Mouse (Mus musculus): ENCODE measurements around the gene Sumo1. TPM values are rescaled to one million over a fixed set of nuclear protein-coding genes. Genes with fewer than 3 reads are reported as not detected.

Gene Sumo1
- polyA plus RNA-seq, 1 experiment, result 2.2 TPM

GRCm38 (mm10) chr1:59568283-59568682 is 102.4 kb downstream of the Sumo1 start:
- Histone ChIP-seq H3K4me3 (ENCODE audit: low read depth, low read length) (no peak overlapping the region), H3K4me1 (ENCODE audit: control insufficient read depth, insufficient read depth, insufficient read length, low read length) (peaks cover 2% of the 10 kb centered on the region; the same call in 1 of the 2 replicates), H3K36me3 (ENCODE audit: control insufficient read depth, insufficient read depth, low read length) (no peaks in the 10 kb centered on the region), H3K27me3 (ENCODE audit: control insufficient read depth, insufficient read depth, low read length) (no peaks in the 10 kb centered on the region), H3K27ac (ENCODE audit: insufficient read depth, low read depth, low read length) (no peak overlapping the region)
- TF ChIP-seq POLR2A (IDR thresholded peaks at IDR 0.05; ENCODE audit: low read depth, low read length) (no peak), CTCF (IDR thresholded peaks at IDR 0.05; ENCODE audit: extremely low read depth, insufficient read length, insufficient replicate concordance, low read depth, low read length) (no peak)
- WGBS, result 94% methylated on average over 1 of the region's 1 CpGs

GRCm38 (mm10) chr1:59567521-59567920 is 103.1 kb downstream of the Sumo1 start:
- 91% methylated on average over 4 of the region's 4 CpGs for WGBS
- peaks cover 2% of the 10 kb centered on the region; the same call in 1 of the 2 replicates for H3K4me1 ChIP-seq (ENCODE audit: control insufficient read depth, insufficient read depth, insufficient read length, low read length)
- no peaks in the 10 kb centered on the region for H3K36me3 ChIP-seq (ENCODE audit: control insufficient read depth, insufficient read depth, low read length)
- H3K4me3 ChIP-seq (ENCODE audit: low read depth, low read length), result no peak overlapping the region
- no peaks in the 10 kb centered on the region for H3K27me3 ChIP-seq (ENCODE audit: control insufficient read depth, insufficient read depth, low read length)
- H3K27ac ChIP-seq (ENCODE audit: insufficient read depth, low read depth, low read length), result no peak overlapping the region
- TF ChIP-seq CTCF (IDR thresholded peaks at IDR 0.05; ENCODE audit: extremely low read depth, insufficient read length, insufficient replicate concordance, low read depth, low read length) (no peak), POLR2A (IDR thresholded peaks at IDR 0.05; ENCODE audit: low read depth, low read length) (no peak)

GRCm38 (mm10) chr1:59566926-59567325 is 103.7 kb downstream of the Sumo1 start:
- no peaks in the 10 kb centered on the region for H3K27me3 ChIP-seq (ENCODE audit: control insufficient read depth, insufficient read depth, low read length)
- H3K4me3 ChIP-seq (ENCODE audit: low read depth, low read length), result no peak overlapping the region
- no peaks in the 10 kb centered on the region for H3K36me3 ChIP-seq (ENCODE audit: control insufficient read depth, insufficient read depth, low read length)
- H3K27ac ChIP-seq (ENCODE audit: insufficient read depth, low read depth, low read length), result no peak overlapping the region
- 70% methylated on average over 6 of the region's 6 CpGs for WGBS
- peaks cover 2% of the 10 kb centered on the region; the same call in 1 of the 2 replicates for H3K4me1 ChIP-seq (ENCODE audit: control insufficient read depth, insufficient read depth, insufficient read length, low read length)
- no peak for TF ChIP-seq CTCF (IDR thresholded peaks at IDR 0.05; ENCODE audit: extremely low read depth, insufficient read length, insufficient replicate concordance, low read depth, low read length)
- no peak for TF ChIP-seq POLR2A (IDR thresholded peaks at IDR 0.05; ENCODE audit: low read depth, low read length)

GRCm38 (mm10) chr1:59566281-59566680 is 104.4 kb downstream of the Sumo1 start:
- Histone ChIP-seq H3K36me3 (ENCODE audit: control insufficient read depth, insufficient read depth, low read length) (no peaks in the 10 kb centered on the region), H3K27me3 (ENCODE audit: control insufficient read depth, insufficient read depth, low read length) (no peaks in the 10 kb centered on the region), H3K4me1 (ENCODE audit: control insufficient read depth, insufficient read depth, insufficient read length, low read length) (peaks cover 2% of the 10 kb centered on the region; the same call in 1 of the 2 replicates), H3K27ac (ENCODE audit: insufficient read depth, low read depth, low read length) (no peak overlapping the region), H3K4me3 (ENCODE audit: low read depth, low read length) (no peak overlapping the region)
- WGBS, result 85% methylated on average over 7 of the region's 7 CpGs
- no peak for TF ChIP-seq CTCF (IDR thresholded peaks at IDR 0.05; ENCODE audit: extremely low read depth, insufficient read length, insufficient replicate concordance, low read depth, low read length)
- TF ChIP-seq POLR2A (IDR thresholded peaks at IDR 0.05; ENCODE audit: low read depth, low read length), result no peak

- TF ChIP-seq CTCF (IDR thresholded peaks at IDR 0.05; ENCODE audit: extremely low read depth, insufficient read length, insufficient replicate concordance, low read depth, low read length) (no peak), POLR2A (IDR thresholded peaks at IDR 0.05; ENCODE audit: low read depth, low read length) (no peak)
- WGBS, result 71% methylated on average over 5 of the region's 5 CpGs
- Histone ChIP-seq H3K4me1 (ENCODE audit: control insufficient read depth, insufficient read depth, insufficient read length, low read length) (no peaks in the 10 kb centered on the region; the same call in 1 of the 2 replicates), H3K27me3 (ENCODE audit: control insufficient read depth, insufficient read depth, low read length) (no peaks in the 10 kb centered on the region), H3K36me3 (ENCODE audit: control insufficient read depth, insufficient read depth, low read length) (no peaks in the 10 kb centered on the region), H3K27ac (ENCODE audit: insufficient read depth, low read depth, low read length) (no peak overlapping the region), H3K4me3 (ENCODE audit: low read depth, low read length) (no peak overlapping the region)
These were observed 104.8 kb downstream of the Sumo1 start for GRCm38 (mm10) chr1:59565804-59566203.

- TF ChIP-seq POLR2A (IDR thresholded peaks at IDR 0.05; ENCODE audit: low read depth, low read length) (no peak), CTCF (IDR thresholded peaks at IDR 0.05; ENCODE audit: extremely low read depth, insufficient read length, insufficient replicate concordance, low read depth, low read length) (no peak)
- Histone ChIP-seq H3K27me3 (ENCODE audit: control insufficient read depth, insufficient read depth, low read length) (no peaks in the 10 kb centered on the region), H3K4me3 (ENCODE audit: low read depth, low read length) (no peak overlapping the region), H3K4me1 (ENCODE audit: control insufficient read depth, insufficient read depth, insufficient read length, low read length) (no peaks in the 10 kb centered on the region), H3K36me3 (ENCODE audit: control insufficient read depth, insufficient read depth, low read length) (no peaks in the 10 kb centered on the region), H3K27ac (ENCODE audit: insufficient read depth, low read depth, low read length) (no peak overlapping the region)
- WGBS, result 81% methylated on average over 2 of the region's 2 CpGs
These were observed 107.1 kb downstream of the Sumo1 start for GRCm38 (mm10) chr1:59563581-59563980.

GRCm38 (mm10) chr1:59553708-59554107 is 116.9 kb downstream of the Sumo1 start:
- no peaks in the 10 kb centered on the region for H3K4me1 ChIP-seq (ENCODE audit: control insufficient read depth, insufficient read depth, insufficient read length, low read length)
- no peak for TF ChIP-seq CTCF (IDR thresholded peaks at IDR 0.05; ENCODE audit: extremely low read depth, insufficient read length, insufficient replicate concordance, low read depth, low read length)
- no peak for TF ChIP-seq POLR2A (IDR thresholded peaks at IDR 0.05; ENCODE audit: low read depth, low read length)
- no peaks in the 10 kb centered on the region for H3K27me3 ChIP-seq (ENCODE audit: control insufficient read depth, insufficient read depth, low read length)
- H3K4me3 ChIP-seq (ENCODE audit: low read depth, low read length), result no peak overlapping the region
- H3K36me3 ChIP-seq (ENCODE audit: control insufficient read depth, insufficient read depth, low read length), result no peaks in the 10 kb centered on the region
- 77% methylated on average over 5 of the region's 5 CpGs for WGBS
- no peak overlapping the region for H3K27ac ChIP-seq (ENCODE audit: insufficient read depth, low read depth, low read length)

Measured in small intestine, adult 2 months (tissue).